Mouse (Mus musculus) left cerebral cortex, adult 6 months (tissue): ENCODE data around the gene Emc6. TPM values are rescaled to one million over a fixed set of nuclear protein-coding genes. Genes with fewer than 3 reads are reported as not detected.

Experiments
- long read RNA-seq, 2 experiments: library from polyadenylated mRNA; unstranded; transcript quantifications; one replicate each; pipeline ENCODE4 v2.0.0; 2019 to 2020
- polyA plus RNA-seq: library from polyadenylated mRNA; unstranded; fragments of <200 nt; fragmentation: Nextera tagmentation; gene quantifications from 2 replicates; pipeline ENCODE4 v1.2.3, GENCODE M21; 2021

The Emc6 gene
- polyA plus RNA-seq = 70.0 and 84.2 TPM in 2 replicates
- long read RNA-seq, experiment 1, transcript Emc6-201 (2 exons, 1,332 nt) = major isoform, 168 of 181 reads
- long read RNA-seq, experiment 1, partial matches to known transcripts = 0 of 181 reads
- long read RNA-seq, experiment 1, other reads (novel, unspliced or antisense) = 11 of 181 reads
- long read RNA-seq, experiment 2, transcript Emc6-201 (2 exons, 1,332 nt) = major isoform, 129 of 136 reads
- long read RNA-seq, experiment 2, partial matches to known transcripts = 0 of 136 reads
- long read RNA-seq, experiment 2, other reads (novel, unspliced or antisense) = 7 of 136 reads

DNA sequence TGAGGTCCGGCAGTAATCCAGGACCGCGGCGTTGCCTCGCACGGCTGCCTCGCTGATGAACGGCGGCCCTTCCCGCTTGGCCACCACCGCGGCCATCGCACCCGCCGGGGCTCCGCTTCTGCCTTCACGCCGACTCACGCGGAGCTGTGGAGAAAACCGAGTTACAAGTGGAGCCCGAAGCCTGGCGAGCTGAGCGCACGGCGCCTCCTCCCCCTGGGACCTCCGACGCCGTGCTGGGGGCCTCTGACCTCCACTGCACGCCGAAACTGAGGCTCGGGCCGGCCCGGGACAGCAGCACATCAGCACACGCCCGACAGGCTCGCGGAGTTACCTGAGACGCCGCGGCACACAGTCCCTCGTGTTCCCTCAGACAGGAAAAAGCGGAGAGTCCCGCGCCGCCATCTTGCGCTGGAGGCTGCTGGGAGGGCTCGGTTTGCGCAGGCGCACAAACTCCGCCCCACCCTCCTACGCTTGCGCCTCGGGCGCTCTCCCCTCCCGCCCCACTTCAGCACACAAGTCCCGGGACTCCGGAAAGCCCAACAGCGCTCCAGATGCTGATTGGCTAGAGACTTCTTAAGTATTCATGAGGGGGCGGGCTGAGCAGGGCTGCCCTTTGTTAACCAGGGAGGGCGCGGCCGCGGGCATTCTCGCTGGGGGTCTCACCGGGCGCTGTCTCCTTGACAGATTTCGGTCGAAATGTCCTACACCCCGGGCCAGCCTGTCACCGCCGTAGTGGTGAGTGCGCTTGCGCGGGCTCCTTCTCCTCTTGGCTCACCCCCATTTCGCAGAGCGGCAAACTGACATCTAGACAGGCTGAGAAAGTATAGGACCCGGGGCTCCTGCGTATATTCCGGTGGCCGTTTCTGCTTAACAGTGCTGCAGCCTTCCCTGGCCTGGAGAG is at the start of gene Emc6, which contains the start of gene Tax1bp3:
Gene Emc6 (minus strand): TSS at position 430 of the 901 bp plus-strand sequence.
Gene Tax1bp3 (plus strand): TSS at position 476 of the 901 bp plus-strand sequence.

DNA sequence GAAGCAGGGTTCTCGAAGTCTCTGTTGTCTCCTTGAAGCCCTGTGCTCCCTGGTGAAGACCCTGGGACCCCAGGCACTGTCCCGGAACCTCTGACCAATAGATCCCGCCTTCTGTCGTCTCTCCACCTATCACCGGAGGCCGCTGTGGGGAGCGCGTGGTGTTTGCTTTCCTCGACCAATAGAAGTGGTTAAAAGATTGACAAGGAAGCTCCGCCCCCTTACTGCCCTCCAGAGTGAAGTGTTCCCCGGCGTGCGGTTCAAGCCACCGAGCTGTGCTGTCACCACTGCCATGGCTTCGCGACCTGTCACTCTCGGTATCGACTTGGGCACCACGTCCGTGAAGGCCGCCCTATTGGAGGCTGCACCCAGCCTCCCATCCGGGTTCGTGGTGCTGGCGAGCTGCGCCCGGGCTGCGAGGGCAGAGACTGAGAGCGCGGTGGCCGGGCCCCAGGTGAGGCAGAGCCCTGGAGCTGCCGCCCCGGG is 22.4 kb upstream of the Emc6 start, which contains the start of gene Shpk:
Gene Shpk (plus strand): TSS at position 231 of the 483 bp plus-strand sequence.

GRCm38 (mm10) chr11:73198603-73199229 is 21.9 kb upstream of the Emc6 start, which contains the start of gene Ctns:
Ctns (minus strand) TSS chr11:73199042.

DNA sequence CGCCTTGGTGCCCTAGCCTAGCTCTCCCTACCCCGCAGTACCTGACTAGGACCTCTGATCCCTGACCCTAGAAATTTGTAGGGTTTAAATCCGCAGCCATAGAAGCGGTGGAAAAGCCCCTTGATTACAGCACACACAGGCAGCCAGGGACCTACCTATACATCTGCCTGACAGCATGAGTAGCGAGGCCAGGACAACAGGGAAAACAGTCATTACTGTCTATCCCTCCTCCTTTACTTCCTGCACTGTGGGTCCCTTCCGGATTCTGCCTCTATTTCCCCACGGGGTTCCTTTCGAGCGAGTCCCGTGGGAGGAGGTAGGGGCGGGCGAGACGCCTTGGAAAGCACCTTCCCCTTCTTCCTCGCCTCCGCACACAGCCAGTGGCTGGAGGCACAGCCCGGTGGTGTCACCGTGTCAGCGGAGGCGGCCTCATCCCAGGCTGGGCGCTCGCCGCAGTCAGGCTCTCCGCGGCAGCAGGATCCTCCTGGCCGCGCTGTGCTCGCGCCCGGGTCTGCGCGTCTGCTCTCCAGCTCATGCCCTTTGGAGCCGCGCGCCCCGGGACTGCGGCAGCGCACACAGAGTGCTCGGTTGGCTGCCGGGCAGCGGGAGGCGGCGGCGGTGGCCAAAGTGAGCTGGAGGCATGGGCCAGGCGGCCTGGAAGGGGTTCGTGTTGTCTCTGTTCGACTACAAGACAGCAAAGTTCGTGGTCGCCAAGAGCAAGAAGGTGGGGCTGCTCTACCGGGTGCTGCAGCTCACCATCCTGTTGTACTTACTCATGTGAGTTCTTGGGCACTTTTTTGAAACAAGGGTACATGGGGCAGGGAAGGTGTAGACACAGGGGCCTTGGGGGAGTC is 16.7 kb downstream of the Emc6 start, which contains the start of gene P2rx5:
Gene P2rx5 (plus strand): TSS at position 465 of the 854 bp plus-strand sequence.

DNA sequence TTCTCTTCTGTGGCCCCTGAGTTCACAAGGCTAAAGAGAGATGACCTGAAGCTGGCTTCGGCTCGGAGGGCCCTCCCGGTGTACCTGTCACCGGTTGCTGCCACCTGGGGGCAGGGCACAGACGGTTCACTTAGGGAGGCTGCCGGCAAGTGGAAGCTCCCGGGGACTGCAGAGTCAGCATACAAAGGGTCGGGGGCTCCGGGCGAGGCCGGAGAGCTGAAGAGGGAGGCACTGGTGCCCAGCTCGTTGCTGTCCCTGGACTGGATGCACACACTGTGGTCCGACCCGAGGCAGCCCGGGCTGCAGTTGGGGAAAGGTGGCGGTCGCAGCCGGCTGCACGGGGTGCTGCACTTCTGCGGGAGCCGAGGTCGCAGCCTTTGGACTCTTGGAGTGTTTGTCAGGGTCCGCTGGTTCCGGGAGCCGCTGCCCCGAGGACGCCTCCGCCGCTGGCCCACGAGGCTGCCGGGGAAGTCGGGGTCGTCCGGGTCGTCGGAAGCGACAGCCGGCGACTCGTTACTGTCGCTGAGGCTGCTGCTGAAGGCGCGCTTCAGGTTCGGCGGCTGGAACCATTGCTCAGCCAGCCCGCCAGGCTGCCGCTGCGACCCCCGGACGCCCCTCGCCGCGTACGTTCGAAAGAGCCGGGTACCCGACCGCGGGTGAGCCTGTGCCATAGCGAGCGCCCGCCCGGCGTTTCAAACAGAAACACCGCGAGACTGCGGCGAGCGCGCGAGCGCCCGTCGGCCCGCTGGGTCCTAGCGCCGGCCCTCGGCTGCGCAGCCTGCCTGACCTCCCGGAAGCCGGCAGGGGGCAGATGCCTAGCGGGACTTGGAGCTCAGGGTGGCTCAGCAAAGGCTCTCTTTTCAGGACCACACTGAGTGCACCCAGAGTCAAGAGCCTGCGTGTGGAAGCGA is 39.0 kb downstream of the Emc6 start, which contains the start of gene Haspin:
Gene Haspin (minus strand): TSS at position 704 of the 911 bp plus-strand sequence.

Other genes with a start within 250 kb of the Emc6 start
- gene Atp2a3, start 215.9 kb downstream of the Emc6 start, polyA plus RNA-seq = 1.3 and 1.6 TPM in 2 replicates
- 0.21 and 0.23 TPM in 2 replicates for gene P2rx1, start 177.9 kb downstream of the Emc6 start, polyA plus RNA-seq
- gene Camkk1, start 158.0 kb downstream of the Emc6 start, polyA plus RNA-seq = 62.5 and 73.7 TPM in 2 replicates
- 2.2 and 2.5 TPM in 2 replicates for gene Ncbp3, start 129.3 kb downstream of the Emc6 start, polyA plus RNA-seq
- 0.09 and 0.11 TPM in 2 replicates for gene Itgae, start 86.5 kb downstream of the Emc6 start, polyA plus RNA-seq
- 0.09 and 0.11 TPM in 2 replicates for gene Haspin, start 38.7 kb downstream of the Emc6 start, polyA plus RNA-seq
- 0.35 and 0.81 TPM in 2 replicates for gene P2rx5, start 16.6 kb downstream of the Emc6 start, polyA plus RNA-seq
- 10.2 and 11.4 TPM in 2 replicates for gene Tax1bp3, start within 50 bp of the Emc6 start, polyA plus RNA-seq
- 4.9 and 5.3 TPM in 2 replicates for gene Ctns, start 22.0 kb upstream of the Emc6 start, polyA plus RNA-seq
- gene Shpk, start 22.4 kb upstream of the Emc6 start, polyA plus RNA-seq = 1.3 and 1.4 TPM in 2 replicates
- not detected in 2 replicates for gene Trpv1, start 57.3 kb upstream of the Emc6 start, polyA plus RNA-seq
- 0.10 and 0.16 TPM in 2 replicates for gene Trpv3, start 90.4 kb upstream of the Emc6 start, polyA plus RNA-seq
- gene Aspa, start 152.6 kb upstream of the Emc6 start, polyA plus RNA-seq = 21.8 and 41.0 TPM in 2 replicates
- not detected in 2 replicates for gene Gm49340, start 152.7 kb upstream of the Emc6 start, polyA plus RNA-seq
- not detected in 2 replicates for gene Spata22, start 152.7 kb upstream of the Emc6 start, polyA plus RNA-seq
- gene Olfr20, start 173.7 kb upstream of the Emc6 start, polyA plus RNA-seq = not detected in 2 replicates
- gene Olfr376, start 194.2 kb upstream of the Emc6 start, polyA plus RNA-seq = not detected in 2 replicates
- not detected in 2 replicates for gene Olfr1, start 222.6 kb upstream of the Emc6 start, polyA plus RNA-seq